ENCODE assay signal across 29 mouse cellular contexts in genomic region chr12:40027846-40028245, GRCm38 (mm10). TPM values are rescaled to one million over a fixed set of nuclear protein-coding genes. Genes with fewer than 3 reads are reported as not detected.
DNase-seq lines count a peak whose midpoint lies in the region; ATAC-seq lines count a peak whose summit lies in the region.
"Had no signal": no experiment of that assay in that cellular context is flagged by ENCODE, and none has a peak within 500 bp of the region (broad histone marks: within the 10 kb centered on the region; RNA-seq: fewer than 3 reads in every experiment).

No protein-coding gene starts in this region.

- WGBS in intestine, embryonic 14.5 days, result 90% methylated on average over 3 of the region's 3 CpGs
- 80% methylated on average over 3 of the region's 3 CpGs for WGBS in intestine, embryonic 16.5 days
- WGBS in liver, embryonic 13.5 days (ENCODE audit: insufficient replicate concordance), result 63% methylated on average over 3 of the region's 3 CpGs
- WGBS in kidney, embryonic 15.5 days, result 86% methylated on average over 3 of the region's 3 CpGs

- no peak overlapping the region for H3K4me3 ChIP-seq in intestine, embryonic 14.5 days (ENCODE audit: low read depth, low read length)
- H3K4me3 ChIP-seq in intestine, embryonic 16.5 days (ENCODE audit: low read length), result no peak overlapping the region
- 0 out of 2 replicates have a peak overlapping the region, but pooled peaks have one; percentile 8 for H3K4me3 ChIP-seq in liver, embryonic 13.5 days (replicated peaks)
- H3K4me3 ChIP-seq in kidney, embryonic 15.5 days (replicated peaks), result no peak overlapping the region
- H3K4me3 ChIP-seq: embryonic facial prominence, embryonic 13.5 days; forebrain, embryonic 13.5 days; hindbrain, embryonic 13.5 days; limb, embryonic 10.5 days; limb, embryonic 15.5 days; megakaryocyte, embryonic 14.5 days; midbrain, embryonic 15.5 days; neural tube, embryonic 15.5 days had no signal

- no peaks in the 10 kb centered on the region for H3K36me3 ChIP-seq in intestine, embryonic 14.5 days (ENCODE audit: control insufficient read depth, insufficient read depth, low read length)
- H3K36me3 ChIP-seq in intestine, embryonic 16.5 days (ENCODE audit: control insufficient read depth, insufficient read depth, low read length), result 0 out of 2 replicates have a peak, but pooled peaks cover 4% of the 10 kb centered on the region
- H3K36me3 ChIP-seq in liver, embryonic 13.5 days, result peaks cover 12% of the 10 kb centered on the region; the same call in 1 of the 2 replicates
- 0 out of 2 replicates have a peak, but pooled peaks cover 4% of the 10 kb centered on the region for H3K36me3 ChIP-seq in kidney, embryonic 15.5 days
- H3K36me3 ChIP-seq: embryonic facial prominence, embryonic 13.5 days; G1E; limb, embryonic 10.5 days; limb, embryonic 15.5 days; midbrain, embryonic 15.5 days; neural tube, embryonic 15.5 days had no signal

- no peaks in the 10 kb centered on the region for H3K4me1 ChIP-seq in intestine, embryonic 14.5 days (replicated peaks; ENCODE audit: control insufficient read depth, insufficient read depth, low read length)
- H3K4me1 ChIP-seq in intestine, embryonic 16.5 days (ENCODE audit: control insufficient read depth, insufficient read depth, low read length), result no peaks in the 10 kb centered on the region
- H3K4me1 ChIP-seq in liver, embryonic 13.5 days (replicated peaks), result peaks cover 58% of the 10 kb centered on the region
- H3K4me1 ChIP-seq in kidney, embryonic 15.5 days, result no peaks in the 10 kb centered on the region
- H3K4me1 ChIP-seq: embryonic facial prominence, embryonic 13.5 days; forebrain, embryonic 13.5 days; hindbrain, embryonic 13.5 days; limb, embryonic 10.5 days; limb, embryonic 15.5 days; midbrain, embryonic 15.5 days; neural tube, embryonic 15.5 days had no signal

- H3K4me2 ChIP-seq in intestine, embryonic 14.5 days (ENCODE audit: low read length), result no peak overlapping the region
- H3K4me2 ChIP-seq in intestine, embryonic 16.5 days (ENCODE audit: low read depth, low read length), result no peak overlapping the region
- H3K4me2 ChIP-seq in liver, embryonic 13.5 days, result peak overlapping the region; percentile 38
- H3K4me2 ChIP-seq in kidney, embryonic 15.5 days, result no peak overlapping the region
- H3K4me2 ChIP-seq: embryonic facial prominence, embryonic 13.5 days; forebrain, embryonic 13.5 days; heart, embryonic 11.5 days; hindbrain, embryonic 13.5 days; limb, embryonic 15.5 days; midbrain, embryonic 15.5 days; neural tube, embryonic 15.5 days had no signal

- H3K9me3 ChIP-seq in intestine, embryonic 14.5 days (ENCODE audit: control insufficient read depth, low read length), result no peaks in the 10 kb centered on the region
- no peaks in the 10 kb centered on the region for H3K9me3 ChIP-seq in intestine, embryonic 16.5 days (ENCODE audit: control insufficient read depth, low read length)
- H3K9me3 ChIP-seq in liver, embryonic 13.5 days (replicated peaks), result no peaks in the 10 kb centered on the region
- H3K9me3 ChIP-seq in kidney, embryonic 15.5 days (replicated peaks), result no peaks in the 10 kb centered on the region
- H3K9me3 ChIP-seq: forebrain, embryonic 13.5 days; G1E; hindbrain, embryonic 13.5 days; limb, embryonic 10.5 days; limb, embryonic 15.5 days; megakaryocyte, embryonic 14.5 days; midbrain, embryonic 15.5 days; neural tube, embryonic 15.5 days had no signal

- no peak for ATAC-seq in intestine, embryonic 14.5 days (replicated peaks; ENCODE audit: low FRiP score, low TSS enrichment, low read depth)
- no peak for ATAC-seq in intestine, embryonic 16.5 days
- ATAC-seq in erythroblast, adult 5-6 weeks (replicated peaks; ENCODE audit: low FRiP score, poor library complexity, severe bottlenecking), result peak; percentile 44; the same call in 1 of the 2 replicates
- ATAC-seq in liver, embryonic 13.5 days (ENCODE audit: low read depth), result peak; percentile 52
- peak; percentile 5; the same call in 1 of the 2 replicates for ATAC-seq in megakaryocyte-erythroid progenitor cell, adult 5-6 weeks (replicated peaks; ENCODE audit: low FRiP score, low TSS enrichment, poor library complexity, severe bottlenecking)
- ATAC-seq in kidney, embryonic 15.5 days (replicated peaks; ENCODE audit: low FRiP score), result no peak
- ATAC-seq: forebrain, embryonic 13.5 days; midbrain, embryonic 15.5 days had no signal

- no peak overlapping the region for H3K27ac ChIP-seq in intestine, embryonic 14.5 days (ENCODE audit: low read depth)
- no peak overlapping the region for H3K27ac ChIP-seq in intestine, embryonic 16.5 days (ENCODE audit: low read length)
- H3K27ac ChIP-seq in liver, embryonic 13.5 days, result peak overlapping the region; percentile 92
- H3K27ac ChIP-seq in kidney, embryonic 15.5 days, result no peak overlapping the region
- H3K27ac ChIP-seq: embryonic facial prominence, embryonic 13.5 days; forebrain, embryonic 13.5 days; hindbrain, embryonic 13.5 days; limb, embryonic 10.5 days; limb, embryonic 15.5 days; midbrain, embryonic 15.5 days; neural tube, embryonic 15.5 days had no signal

- DNase-seq in intestine, embryonic 14.5 days (ENCODE audit: low spot score), result peak; percentile 12
- no peak for DNase-seq in liver, embryonic 13.5 days
- DNase-seq in gastrocnemius, adult 8-10 months (ENCODE audit: low spot score in 2 of 2), result no peak
- DNase-seq: adrenal gland, postnatal 14 days; cerebellum, adult 18-20 months; cerebellum, postnatal 10 days; gastrocnemius, postnatal 25 days; heart, adult 18-20 months; heart, postnatal 4 days; kidney, adult 11 months; kidney, postnatal 36 days; layer of hippocampus, postnatal 36 days; lung, postnatal 4 days; spleen, adult 18-20 months; thymus, postnatal 14 days had no signal

- H3K27me3 ChIP-seq in intestine, embryonic 14.5 days (replicated peaks; ENCODE audit: control insufficient read depth, insufficient read depth, low read length), result no peaks in the 10 kb centered on the region
- no peaks in the 10 kb centered on the region for H3K27me3 ChIP-seq in intestine, embryonic 16.5 days (replicated peaks; ENCODE audit: control insufficient read depth, insufficient read depth, low read length)
- H3K27me3 ChIP-seq in liver, embryonic 13.5 days, result no peaks in the 10 kb centered on the region
- H3K27me3 ChIP-seq in kidney, embryonic 15.5 days, result no peaks in the 10 kb centered on the region
- H3K27me3 ChIP-seq: embryonic facial prominence, embryonic 13.5 days; forebrain, embryonic 13.5 days; hindbrain, embryonic 13.5 days; limb, embryonic 15.5 days; megakaryocyte, embryonic 14.5 days; midbrain, embryonic 15.5 days; neural tube, embryonic 15.5 days had no signal

- H3K9ac ChIP-seq in intestine, embryonic 14.5 days (ENCODE audit: low read length), result no peak overlapping the region
- H3K9ac ChIP-seq in intestine, embryonic 16.5 days (ENCODE audit: low read depth, low read length), result no peak overlapping the region
- peak overlapping the region; percentile 34; the same call in 1 of the 2 replicates for H3K9ac ChIP-seq in liver, embryonic 13.5 days
- no peak overlapping the region for H3K9ac ChIP-seq in kidney, embryonic 15.5 days
- H3K9ac ChIP-seq: embryonic facial prominence, embryonic 13.5 days; forebrain, embryonic 13.5 days; hindbrain, embryonic 13.5 days; limb, embryonic 15.5 days; midbrain, embryonic 15.5 days; neural tube, embryonic 15.5 days had no signal

RNA-seq across cellular contexts. Expression of gene Arl4a, which starts 10.0 kb away (rescaled TPM):
- polyA plus RNA-seq in intestine, embryonic 14.5 days (2014; fragmentation: Nextera tagmentation; extraction: Ambion mirVana), result 53.6 and 57.7 TPM in 2 replicates
- polyA plus RNA-seq in intestine, embryonic 16.5 days (2015; fragmentation: Nextera tagmentation; extraction: Ambion mirVana), result 75.1 and 75.4 TPM in 2 replicates
- total RNA-seq in erythroblast, adult 5-6 weeks (2015; ENCODE audit: low replicate concordance), result 567 and 568 TPM in 2 replicates
- total RNA-seq in erythroblast, adult 5-6 weeks (2017; ENCODE audit: low replicate concordance), result 331 and 428 TPM in 2 replicates
- polyA plus RNA-seq in liver, embryonic 13.5 days (2015; fragmentation: Nextera tagmentation; extraction: Ambion mirVana), result 90.0 and 92.8 TPM in 2 replicates
- 58.7 and 90.2 TPM in 2 replicates for total RNA-seq in megakaryocyte-erythroid progenitor cell, adult 5-6 weeks (2014; fragmentation: Nextera tagmentation)
- total RNA-seq in megakaryocyte-erythroid progenitor cell, adult 5-6 weeks (2017), result 54.9 and 57.5 TPM in 2 replicates
- 10 to 100 TPM; 19.5 to 26.4 (median 25.5) TPM for total RNA-seq in gastrocnemius, adult 8-10 months (2022)
- 44.8 and 48.4 TPM in 2 replicates for polyA plus RNA-seq in kidney, embryonic 15.5 days (2015; fragmentation: Nextera tagmentation; extraction: Ambion mirVana)

Comparison
In these comparisons a context has a peak if more than half of its experiments do, and no peak if none do; other contexts are left out.
1. ATAC-seq: peak in erythroblast, adult 5-6 weeks (single experiment), liver, embryonic 13.5 days (single experiment) and megakaryocyte-erythroid progenitor cell, adult 5-6 weeks (single experiment); none in intestine, embryonic 14.5 days (single experiment), intestine, embryonic 16.5 days (single experiment) and kidney, embryonic 15.5 days (single experiment).